Mouse (Mus musculus): ENCODE results near the gene Mcidas. TPM values are rescaled to one million over a fixed set of nuclear protein-coding genes. Genes with fewer than 3 reads are reported as not detected.

Gene Mcidas
- total RNA-seq, 2 experiments from 2014 or later: not detected

Small RNA genes lying within 50 kb of the gene (microRNA-seq; reads per million reads assigned to microRNA genes)
- 17.5 to 21.4 reads per million in 2 experiments for gene Mir449a (ENCODE audit: borderline number of aligned reads in 2 of 2)
- 0 reads per million in 2 experiments for gene Mir449b (ENCODE audit: borderline number of aligned reads in 2 of 2)
- 0 reads per million in 2 experiments for gene Mir449c (ENCODE audit: borderline number of aligned reads in 2 of 2)

Other genes with a start within 250 kb of the Mcidas start
- 100 to 1,000 TPM; 193 to 238 TPM for gene Plpp1, start 193.1 kb upstream of the Mcidas start, total RNA-seq (2021)
- gene Mtrex, start 66.4 kb upstream of the Mcidas start, total RNA-seq (2021): 10 to 100 TPM; 36.4 to 46.1 TPM
- gene Dhx29, start 66.4 kb upstream of the Mcidas start, total RNA-seq (2021): 10 to 100 TPM; 16.8 to 18.8 TPM
- under 1 TPM; 0.42 to 0.89 TPM for gene Ccno, start 6.0 kb upstream of the Mcidas start, total RNA-seq (2021)
- gene Cdc20b, start 41.3 kb downstream of the Mcidas start, total RNA-seq (2021): not detected
- 10 to 100 TPM; 80.7 to 85.7 TPM for gene Gpx8, start 52.6 kb downstream of the Mcidas start, total RNA-seq (2021)
- gene Gzma, start 107.1 kb downstream of the Mcidas start, total RNA-seq (2021): 1 to 10 TPM; 1.1 to 1.4 TPM
- gene Esm1, start 215.8 kb downstream of the Mcidas start, total RNA-seq (2021): 10 to 100 TPM in 1 of 2 experiments, 1 to 10 TPM in 1; 6.1 to 16.7 TPM
- gene Gzmk, start 232.1 kb downstream of the Mcidas start, total RNA-seq (2021): under 1 TPM in 1 of 2 experiments, not detected in 1; 0.58 TPM